Mouse (Mus musculus): ENCODE results near the gene Nemp2. TPM values are rescaled to one million over a fixed set of nuclear protein-coding genes. Genes with fewer than 3 reads are reported as not detected.

The Nemp2 gene
- polyA plus RNA-seq, 1 experiment from 2014 or later, result 2.8 TPM

GRCm38 (mm10) chr1:52631570-52631969 lies 1.1 kb downstream of the Nemp2 start:
- H3K9ac ChIP-seq, result no peak overlapping the region
- H3K27me3 ChIP-seq (replicated peaks), result no peaks in the 10 kb centered on the region
- peak overlapping the region; percentile 69 for H3K4me2 ChIP-seq
- no peak for ATAC-seq
- H3K36me3 ChIP-seq, result 0 out of 2 replicates have a peak, but pooled peaks cover 2% of the 10 kb centered on the region
- H3K27ac ChIP-seq, result no peak overlapping the region
- peak overlapping the region; percentile 75 for H3K4me3 ChIP-seq
- WGBS (ENCODE audit: insufficient replicate concordance), result 49% methylated on average over 2 of the region's 2 CpGs
- H3K4me1 ChIP-seq, result peaks cover 13% of the 10 kb centered on the region; the same call in 1 of the 2 replicates
- no peaks in the 10 kb centered on the region for H3K9me3 ChIP-seq (replicated peaks)

- H3K36me3 ChIP-seq, result peaks cover 10% of the 10 kb centered on the region
- H3K27ac ChIP-seq, result no peak overlapping the region
- H3K9ac ChIP-seq, result no peak overlapping the region
- 80% methylated on average over 6 of the region's 6 CpGs for WGBS (ENCODE audit: insufficient replicate concordance)
- H3K27me3 ChIP-seq (replicated peaks), result no peaks in the 10 kb centered on the region
- H3K4me1 ChIP-seq, result peaks cover 13% of the 10 kb centered on the region; the same call in 1 of the 2 replicates
- H3K4me3 ChIP-seq, result no peak overlapping the region
- H3K4me2 ChIP-seq, result no peak overlapping the region
- H3K9me3 ChIP-seq (replicated peaks), result no peaks in the 10 kb centered on the region
- ATAC-seq, result no peak
Observed at GRCm38 (mm10) chr1:52634251-52634650, 3.7 kb downstream of the Nemp2 start.

GRCm38 (mm10) chr1:52635932-52636331 lies 5.4 kb downstream of the Nemp2 start:
- Histone ChIP-seq H3K27ac (no peak overlapping the region), H3K36me3 (peaks cover 16% of the 10 kb centered on the region), H3K27me3 (replicated peaks) (no peaks in the 10 kb centered on the region), H3K4me1 (peaks cover 13% of the 10 kb centered on the region; the same call in 1 of the 2 replicates), H3K9me3 (replicated peaks) (no peaks in the 10 kb centered on the region), H3K4me3 (no peak overlapping the region), H3K9ac (no peak overlapping the region), H3K4me2 (no peak overlapping the region)
- 90% methylated on average over 3 of the region's 3 CpGs for WGBS (ENCODE audit: insufficient replicate concordance)
- ATAC-seq, result no peak

- H3K4me1 ChIP-seq, result no peaks in the 10 kb centered on the region
- no peaks in the 10 kb centered on the region for H3K27me3 ChIP-seq (replicated peaks)
- H3K4me2 ChIP-seq, result no peak overlapping the region
- ATAC-seq, result no peak
- no peak overlapping the region for H3K4me3 ChIP-seq
- WGBS (ENCODE audit: insufficient replicate concordance), result 78% methylated on average over 2 of the region's 2 CpGs
- H3K27ac ChIP-seq, result no peak overlapping the region
- H3K9me3 ChIP-seq (replicated peaks), result no peaks in the 10 kb centered on the region
- no peak overlapping the region for H3K9ac ChIP-seq
- peaks cover 19% of the 10 kb centered on the region for H3K36me3 ChIP-seq
Observed at GRCm38 (mm10) chr1:52638101-52638500, 7.6 kb downstream of the Nemp2 start.

GRCm38 (mm10) chr1:52639090-52639489 lies 8.6 kb downstream of the Nemp2 start:
- Histone ChIP-seq H3K36me3 (peaks cover 19% of the 10 kb centered on the region), H3K9me3 (replicated peaks) (no peaks in the 10 kb centered on the region), H3K4me1 (no peaks in the 10 kb centered on the region), H3K27me3 (replicated peaks) (no peaks in the 10 kb centered on the region), H3K9ac (no peak overlapping the region), H3K4me2 (no peak overlapping the region), H3K27ac (no peak overlapping the region), H3K4me3 (no peak overlapping the region)
- ATAC-seq, result no peak
- WGBS (ENCODE audit: insufficient replicate concordance), result 76% methylated on average over 7 of the region's 7 CpGs

GRCm38 (mm10) chr1:52640266-52640665 lies 9.8 kb downstream of the Nemp2 start:
- ATAC-seq, result no peak
- H3K4me3 ChIP-seq, result no peak overlapping the region
- H3K36me3 ChIP-seq, result peaks cover 17% of the 10 kb centered on the region
- H3K4me2 ChIP-seq, result no peak overlapping the region
- WGBS (ENCODE audit: insufficient replicate concordance), result 71% methylated on average over 6 of the region's 6 CpGs
- no peaks in the 10 kb centered on the region for H3K27me3 ChIP-seq (replicated peaks)
- no peak overlapping the region for H3K27ac ChIP-seq
- H3K9me3 ChIP-seq (replicated peaks), result no peaks in the 10 kb centered on the region
- H3K9ac ChIP-seq, result no peak overlapping the region
- H3K4me1 ChIP-seq, result no peaks in the 10 kb centered on the region

- Histone ChIP-seq H3K4me3 (no peak overlapping the region), H3K27ac (no peak overlapping the region), H3K9me3 (replicated peaks) (no peaks in the 10 kb centered on the region), H3K36me3 (peaks cover 17% of the 10 kb centered on the region), H3K4me1 (no peaks in the 10 kb centered on the region), H3K27me3 (replicated peaks) (no peaks in the 10 kb centered on the region), H3K9ac (no peak overlapping the region), H3K4me2 (no peak overlapping the region)
- ATAC-seq, result no peak
- 71% methylated on average over 4 of the region's 4 CpGs for WGBS (ENCODE audit: insufficient replicate concordance)
Observed at GRCm38 (mm10) chr1:52640736-52641135, 10.2 kb downstream of the Nemp2 start.

- no peak for ATAC-seq
- no peak overlapping the region for H3K27ac ChIP-seq
- H3K4me2 ChIP-seq, result no peak overlapping the region
- H3K27me3 ChIP-seq (replicated peaks), result no peaks in the 10 kb centered on the region
- WGBS (ENCODE audit: insufficient replicate concordance), result 64% methylated on average over 11 of the region's 11 CpGs
- H3K4me3 ChIP-seq, result no peak overlapping the region
- H3K9me3 ChIP-seq (replicated peaks), result no peaks in the 10 kb centered on the region
- H3K36me3 ChIP-seq, result peaks cover 21% of the 10 kb centered on the region
- no peak overlapping the region for H3K9ac ChIP-seq
- H3K4me1 ChIP-seq, result peaks cover 4% of the 10 kb centered on the region; the same call in 1 of the 2 replicates
Observed at GRCm38 (mm10) chr1:52648153-52649027, 17.9 kb downstream of the Nemp2 start.

GRCm38 (mm10) chr1:52650066-52650465 lies 19.6 kb downstream of the Nemp2 start:
- 72% methylated on average over 5 of the region's 5 CpGs for WGBS (ENCODE audit: insufficient replicate concordance)
- peaks cover 21% of the 10 kb centered on the region for H3K36me3 ChIP-seq
- no peaks in the 10 kb centered on the region for H3K27me3 ChIP-seq (replicated peaks)
- H3K9ac ChIP-seq, result no peak overlapping the region
- ATAC-seq, result no peak
- H3K4me1 ChIP-seq, result peaks cover 6% of the 10 kb centered on the region; the same call in 1 of the 2 replicates
- no peak overlapping the region for H3K4me3 ChIP-seq
- H3K27ac ChIP-seq, result no peak overlapping the region
- no peaks in the 10 kb centered on the region for H3K9me3 ChIP-seq (replicated peaks)
- no peak overlapping the region for H3K4me2 ChIP-seq

GRCm38 (mm10) chr1:52652601-52653253 lies 22.2 kb downstream of the Nemp2 start:
- Histone ChIP-seq H3K27me3 (replicated peaks) (no peaks in the 10 kb centered on the region), H3K9me3 (replicated peaks) (no peaks in the 10 kb centered on the region), H3K4me3 (no peak overlapping the region), H3K27ac (no peak overlapping the region), H3K4me2 (no peak overlapping the region), H3K9ac (no peak overlapping the region), H3K36me3 (peaks cover 18% of the 10 kb centered on the region), H3K4me1 (peaks cover 6% of the 10 kb centered on the region; the same call in 1 of the 2 replicates)
- 41% methylated on average over 3 of the region's 3 CpGs for WGBS (ENCODE audit: insufficient replicate concordance)
- ATAC-seq, result no peak

- peaks cover 6% of the 10 kb centered on the region; the same call in 1 of the 2 replicates for H3K4me1 ChIP-seq
- 40% methylated on average over 1 of the region's 1 CpGs for WGBS (ENCODE audit: insufficient replicate concordance)
- peaks cover 18% of the 10 kb centered on the region for H3K36me3 ChIP-seq
- no peak overlapping the region for H3K4me2 ChIP-seq
- H3K9ac ChIP-seq, result no peak overlapping the region
- H3K27me3 ChIP-seq (replicated peaks), result no peaks in the 10 kb centered on the region
- ATAC-seq, result no peak
- no peak overlapping the region for H3K4me3 ChIP-seq
- no peak overlapping the region for H3K27ac ChIP-seq
- no peaks in the 10 kb centered on the region for H3K9me3 ChIP-seq (replicated peaks)
Observed at GRCm38 (mm10) chr1:52653366-52653765, 22.9 kb downstream of the Nemp2 start.

GRCm38 (mm10) chr1:52655153-52655552 lies 24.6 kb downstream of the Nemp2 start:
- H3K4me3 ChIP-seq, result no peak overlapping the region
- H3K36me3 ChIP-seq, result peaks cover 6% of the 10 kb centered on the region; the same call in 1 of the 2 replicates
- H3K9me3 ChIP-seq (replicated peaks), result no peaks in the 10 kb centered on the region
- no peaks in the 10 kb centered on the region for H3K27me3 ChIP-seq (replicated peaks)
- H3K4me1 ChIP-seq, result peaks cover 6% of the 10 kb centered on the region; the same call in 1 of the 2 replicates
- no peak overlapping the region for H3K27ac ChIP-seq
- H3K9ac ChIP-seq, result no peak overlapping the region
- 41% methylated on average over 4 of the region's 4 CpGs for WGBS (ENCODE audit: insufficient replicate concordance)
- no peak overlapping the region for H3K4me2 ChIP-seq
- ATAC-seq, result no peak
